Mouse (Mus musculus): ENCODE data around the gene Cel. TPM values are rescaled to one million over a fixed set of nuclear protein-coding genes. Genes with fewer than 3 reads are reported as not detected.

Gene Cel
- total and polyA plus RNA-seq, 3 experiments = not detected

DNA sequence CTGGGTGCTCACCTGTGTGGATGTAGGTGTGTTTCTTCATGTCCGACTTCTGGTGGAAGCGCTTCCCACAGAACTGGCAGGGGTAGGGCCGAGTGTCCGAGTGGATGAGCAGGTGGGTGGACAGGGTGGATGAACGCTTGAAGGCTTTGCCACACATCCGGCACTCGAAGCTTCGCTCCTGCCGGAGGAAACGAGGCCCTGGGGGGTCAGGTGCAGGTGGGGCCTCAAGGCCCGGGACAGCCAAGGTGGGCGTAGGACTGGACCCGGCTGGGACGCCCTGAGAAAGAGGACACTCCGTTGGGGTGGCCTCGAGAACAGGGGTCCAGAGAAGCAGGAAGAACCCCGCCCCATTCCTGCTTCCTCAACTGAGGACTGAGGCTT, 48.2 kb upstream of the Cel start:
- H3K36me3 ChIP-seq (replicated peaks in 1 of 2; ENCODE audit: control insufficient read depth in 1 of 2, insufficient read depth in 1 of 2, low read length in 1 of 2) = no peaks in the 10 kb centered on the region
- dilution Hi-C loops (cut with MboI; ENCODE audit: extremely low pct_ligation_motif_present, extremely low pct_unique_long_range_greater_than_20kb, low sequenced_read_pairs) = no loop called here
- TF ChIP-seq CHD2 (IDR thresholded peaks at IDR 0.05; ENCODE audit: low read length) = no peak
- no peak for TF ChIP-seq RCOR1 (conservative IDR thresholded peaks at IDR 0.05; ENCODE audit: low read depth, low read length)

DNA sequence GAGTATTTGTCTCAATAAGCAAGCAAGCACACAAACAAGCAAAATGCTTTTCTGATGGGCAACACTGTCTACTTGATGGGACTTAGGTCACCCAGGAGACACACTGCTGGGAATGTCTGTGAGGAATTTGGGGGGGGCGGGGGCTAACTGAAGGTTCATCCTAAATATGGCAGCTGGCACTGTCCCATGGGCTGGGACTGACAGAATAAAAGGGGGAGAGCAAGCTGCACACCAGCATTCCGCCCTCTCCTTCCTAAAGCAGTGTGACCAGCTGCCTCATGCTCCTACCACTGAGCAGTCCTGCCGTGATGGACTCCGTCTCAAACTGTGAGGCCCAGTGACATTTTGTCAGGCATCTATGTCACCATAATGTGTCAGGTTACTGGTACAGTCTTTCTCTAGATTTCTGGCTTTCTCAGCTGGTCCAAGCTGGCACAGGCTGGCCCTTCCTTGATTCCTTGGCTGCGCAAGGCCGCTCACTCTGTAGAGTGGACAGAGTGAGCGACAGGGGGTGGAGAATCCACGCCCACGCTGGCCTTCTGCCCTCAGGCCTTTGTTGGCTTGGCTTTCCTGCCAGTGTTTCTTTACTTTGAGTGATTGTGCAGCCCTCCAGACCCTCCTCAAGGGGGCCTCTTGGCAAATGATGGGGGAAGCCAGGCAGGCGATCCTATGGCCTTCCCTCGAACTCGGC, 47.7 kb upstream of the Cel start:
- no peaks in the 10 kb centered on the region for H3K79me2 ChIP-seq (replicated peaks; ENCODE audit: control insufficient read depth, extremely low read depth, insufficient read depth, poor library complexity, severe bottlenecking)
- dilution Hi-C loops (cut with MboI; ENCODE audit: extremely low pct_ligation_motif_present, extremely low pct_unique_long_range_greater_than_20kb, low sequenced_read_pairs) (no loop called here), in situ Hi-C loops (cut with MboI; ENCODE audit: low pct_ligation_motif_present, low pct_unique_long_range_greater_than_20kb, low sequenced_read_pairs) (no loop called here)
- no peak overlapping the region for H3K27ac ChIP-seq (ENCODE audit: insufficient read depth, low read depth)
- H3K9me3 ChIP-seq (replicated peaks; ENCODE audit: low read length) = no peaks in the 10 kb centered on the region
- no peak for DNase-seq (ENCODE audit: extremely low read depth)
- TF ChIP-seq ELF1 (IDR thresholded peaks at IDR 0.05; ENCODE audit: low read depth, low read length) (no peak), MAX (IDR thresholded peaks at IDR 0.05; ENCODE audit: low read length) (no peak), ETS1 (conservative IDR thresholded peaks at IDR 0.05; ENCODE audit: low read depth, low read length) (no peak), MAZ (IDR thresholded peaks at IDR 0.05; ENCODE audit: low read depth, low read length) (no peak), MEF2A (IDR thresholded peaks at IDR 0.05; ENCODE audit: borderline replicate concordance, low read depth, low read length) (no peak), SIN3A (IDR thresholded peaks at IDR 0.05; ENCODE audit: low read length) (no peak)
- H3K4me1 ChIP-seq (ENCODE audit: control insufficient read depth in 1 of 2, insufficient read depth in 2 of 2) = peaks cover 0 to 10% of the 10 kb centered on the region in 2 experiments; a peak in 3 of 4 replicates
- no peaks in the 10 kb centered on the region for H3K36me3 ChIP-seq (replicated peaks in 1 of 2; ENCODE audit: control insufficient read depth in 1 of 2, insufficient read depth in 1 of 2, low read length in 1 of 2)
- H3K9ac ChIP-seq (ENCODE audit: insufficient read depth, low read depth) = no peak overlapping the region
- no peak overlapping the region for H3K4me2 ChIP-seq (ENCODE audit: insufficient read depth, low read depth, poor library complexity, severe bottlenecking)
- H3K27me3 ChIP-seq (replicated peaks) = peaks cover 24% of the 10 kb centered on the region
- no peak overlapping the region for H3K4me3 ChIP-seq (replicated peaks in 1 of 3; ENCODE audit: low read depth in 2 of 3, low read length in 2 of 3, poor library complexity in 1 of 3)

More for the DNA sequence above, 48.2 kb upstream of the Cel start:
- in situ Hi-C loops (cut with MboI; ENCODE audit: low pct_ligation_motif_present, low pct_unique_long_range_greater_than_20kb, low sequenced_read_pairs) = no loop called here
- Histone ChIP-seq H3K27me3 (replicated peaks) (peaks cover 24% of the 10 kb centered on the region), H3K27ac (ENCODE audit: insufficient read depth, low read depth) (no peak overlapping the region), H3K9me3 (replicated peaks; ENCODE audit: low read length) (no peaks in the 10 kb centered on the region), H3K4me3 (replicated peaks in 1 of 3; ENCODE audit: low read depth in 2 of 3, low read length in 2 of 3, poor library complexity in 1 of 3) (no peak overlapping the region), H3K4me2 (ENCODE audit: insufficient read depth, low read depth, poor library complexity, severe bottlenecking) (no peak overlapping the region), H3K79me2 (replicated peaks; ENCODE audit: control insufficient read depth, extremely low read depth, insufficient read depth, poor library complexity, severe bottlenecking) (no peaks in the 10 kb centered on the region), H3K9ac (ENCODE audit: insufficient read depth, low read depth) (no peak overlapping the region), H3K4me1 (ENCODE audit: control insufficient read depth in 1 of 2, insufficient read depth in 2 of 2) (peaks cover 0 to 5% of the 10 kb centered on the region in 2 experiments; a peak in 3 of 4 replicates)
- no peak for DNase-seq (ENCODE audit: extremely low read depth)

DNA sequence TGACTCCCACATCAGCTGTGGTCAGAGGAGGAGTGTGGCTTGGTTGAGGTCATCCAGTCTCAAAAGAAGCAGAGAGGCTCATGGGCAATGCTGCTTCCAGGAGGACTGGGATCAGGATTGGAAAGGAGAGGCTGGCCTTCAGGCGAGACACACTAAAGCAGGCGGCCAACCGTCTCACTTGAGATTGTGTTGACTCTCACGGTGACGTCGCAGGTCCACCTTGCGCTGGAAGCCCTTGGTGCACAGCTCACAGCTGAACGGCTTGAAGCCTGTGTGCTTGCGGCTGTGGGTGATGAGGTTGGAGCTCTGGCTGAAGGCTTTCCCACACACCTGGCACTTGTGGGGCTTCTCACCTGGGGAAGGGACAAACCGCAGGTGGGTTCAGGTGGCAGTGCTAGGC, 46.6 kb upstream of the Cel start:
- no peak overlapping the region for H3K4me2 ChIP-seq (ENCODE audit: insufficient read depth, low read depth, poor library complexity, severe bottlenecking)
- in situ Hi-C loops (cut with MboI; ENCODE audit: low pct_ligation_motif_present, low pct_unique_long_range_greater_than_20kb, low sequenced_read_pairs) = no loop called here
- no peak overlapping the region for H3K9ac ChIP-seq (ENCODE audit: insufficient read depth, low read depth)
- H3K36me3 ChIP-seq (replicated peaks in 1 of 2; ENCODE audit: control insufficient read depth in 1 of 2, insufficient read depth in 1 of 2, low read length in 1 of 2) = no peaks in the 10 kb centered on the region
- dilution Hi-C loops (cut with MboI; ENCODE audit: extremely low pct_ligation_motif_present, extremely low pct_unique_long_range_greater_than_20kb, low sequenced_read_pairs) = no loop called here
- peaks cover 16% of the 10 kb centered on the region for H3K27me3 ChIP-seq (replicated peaks)
- no peak overlapping the region for H3K4me3 ChIP-seq (replicated peaks in 1 of 3; ENCODE audit: low read depth in 2 of 3, low read length in 2 of 3, poor library complexity in 1 of 3)
- H3K79me2 ChIP-seq (replicated peaks; ENCODE audit: control insufficient read depth, extremely low read depth, insufficient read depth, poor library complexity, severe bottlenecking) = no peaks in the 10 kb centered on the region
- H3K4me1 ChIP-seq (ENCODE audit: control insufficient read depth in 1 of 2, insufficient read depth in 2 of 2) = peaks cover 0 to 11% of the 10 kb centered on the region in 2 experiments; a peak in 3 of 4 replicates
- no peaks in the 10 kb centered on the region for H3K9me3 ChIP-seq (replicated peaks; ENCODE audit: low read length)
- no peak overlapping the region for H3K27ac ChIP-seq (ENCODE audit: insufficient read depth, low read depth)
- no peak for DNase-seq (ENCODE audit: extremely low read depth)
- TF ChIP-seq USF1 (IDR thresholded peaks at IDR 0.05; ENCODE audit: low read depth, low read length) (no peak), SMC3 (IDR thresholded peaks at IDR 0.05; ENCODE audit: low read depth, low read length) (no peak), RCOR1 (conservative IDR thresholded peaks at IDR 0.05; ENCODE audit: low read depth, low read length) (no peak), ZKSCAN1 (IDR thresholded peaks at IDR 0.05; ENCODE audit: borderline replicate concordance, low read depth, low read length) (no peak), CTCF (conservative IDR thresholded peaks at IDR 0.05 in 1 of 2, IDR thresholded peaks at IDR 0.05 in 1 of 2; ENCODE audit: low read depth in 2 of 2, low read length in 2 of 2) (no peak), NELFE (IDR thresholded peaks at IDR 0.05; ENCODE audit: low read depth, low read length) (no peak), ZNF384 (IDR thresholded peaks at IDR 0.05; ENCODE audit: low read depth, low read length) (no peak)

All from CH12.LX (cell line).